Comparison of ENCODE assay signal across 12 mouse cellular contexts in genomic region chr2:172756472-172756860, GRCm38 (mm10).
DNase-seq lines count a peak whose midpoint lies in the region; ATAC-seq and TF ChIP-seq lines count a peak whose summit lies in the region.
"Had no signal": no experiment of that assay in that cellular context is flagged by ENCODE, and none has a peak within 500 bp of the region (broad histone marks: within the 10 kb centered on the region; RNA-seq: fewer than 3 reads in every experiment).

No protein-coding gene starts in this region.

- WGBS in embryonic facial prominence, embryonic 14.5 days: 13% methylated on average over 8 of the region's 8 CpGs
- 16% methylated on average over 8 of the region's 8 CpGs for WGBS in midbrain, postnatal 0 days
- 21% methylated on average over 8 of the region's 8 CpGs for WGBS in kidney, adult 2 months

- peaks cover 6% of the 10 kb centered on the region; the same call in 1 of the 2 replicates for H3K4me1 ChIP-seq in embryonic facial prominence, embryonic 14.5 days (ENCODE audit: control insufficient read depth, insufficient read depth, low read length)
- H3K4me1 ChIP-seq in midbrain, postnatal 0 days (ENCODE audit: insufficient read depth, low read length): 0 out of 2 replicates have a peak, but pooled peaks cover 3% of the 10 kb centered on the region
- no peaks in the 10 kb centered on the region for H3K4me1 ChIP-seq in kidney, adult 2 months (ENCODE audit: control insufficient read depth, insufficient read depth, low read length)

- H3K4me3 ChIP-seq in embryonic facial prominence, embryonic 14.5 days (ENCODE audit: low read depth, low read length): no peak overlapping the region
- no peak overlapping the region for H3K4me3 ChIP-seq in midbrain, postnatal 0 days (ENCODE audit: low read depth, low read length)
- no peak overlapping the region for H3K4me3 ChIP-seq in kidney, adult 2 months (ENCODE audit: insufficient read depth, low read depth, low read length)
- H3K4me3 ChIP-seq: limb, embryonic 12.5 days had no signal

- no peaks in the 10 kb centered on the region for H3K9me3 ChIP-seq in embryonic facial prominence, embryonic 14.5 days (ENCODE audit: control insufficient read depth, low read length)
- no peaks in the 10 kb centered on the region for H3K9me3 ChIP-seq in midbrain, postnatal 0 days (ENCODE audit: low read length)
- H3K9me3 ChIP-seq: limb, embryonic 12.5 days had no signal

- peak; percentile 42; the same call in 1 of the 2 replicates for ATAC-seq in embryonic facial prominence, embryonic 14.5 days (ENCODE audit: low read depth)
- ATAC-seq in midbrain, postnatal 0 days (ENCODE audit: low FRiP score): 0 out of 2 replicates have a peak, but pooled peaks have one; percentile 49

- no peak overlapping the region for H3K27ac ChIP-seq in embryonic facial prominence, embryonic 14.5 days (replicated peaks; ENCODE audit: low read depth, low read length)
- H3K27ac ChIP-seq in midbrain, postnatal 0 days (ENCODE audit: low read depth, low read length): no peak overlapping the region
- H3K27ac ChIP-seq in kidney, adult 2 months (ENCODE audit: insufficient read depth, low read depth, low read length): no peak overlapping the region
- H3K27ac ChIP-seq: limb, embryonic 12.5 days had no signal

- no peak overlapping the region for H3K4me2 ChIP-seq in embryonic facial prominence, embryonic 14.5 days (ENCODE audit: low read depth, low read length)
- H3K4me2 ChIP-seq in midbrain, postnatal 0 days (ENCODE audit: low read depth, low read length, poor library complexity, severe bottlenecking): no peak overlapping the region
- H3K4me2 ChIP-seq: limb, embryonic 12.5 days had no signal

- no peak overlapping the region for H3K9ac ChIP-seq in embryonic facial prominence, embryonic 14.5 days (ENCODE audit: low read depth, low read length)
- H3K9ac ChIP-seq in midbrain, postnatal 0 days (replicated peaks; ENCODE audit: low read length, poor library complexity, severe bottlenecking): no peak overlapping the region
- H3K9ac ChIP-seq: limb, embryonic 12.5 days had no signal

- TF ChIP-seq POLR2A in kidney, adult 2 months (IDR thresholded peaks at IDR 0.05; ENCODE audit: low read depth, low read length): no peak

- H3K27me3 ChIP-seq in embryonic facial prominence, embryonic 14.5 days (replicated peaks; ENCODE audit: control insufficient read depth, insufficient read depth, low read length): peaks cover 6% of the 10 kb centered on the region; the same call in 1 of the 2 replicates
- peaks cover 51% of the 10 kb centered on the region for H3K27me3 ChIP-seq in midbrain, postnatal 0 days (ENCODE audit: insufficient read depth, low read length)
- no peaks in the 10 kb centered on the region for H3K27me3 ChIP-seq in kidney, adult 2 months (replicated peaks; ENCODE audit: control insufficient read depth, insufficient read depth, low read length)

- TF ChIP-seq CTCF in midbrain, postnatal 0 days (IDR thresholded peaks at IDR 0.05): no peak
- TF ChIP-seq CTCF in kidney, adult 2 months (conservative IDR thresholded peaks at IDR 0.05; ENCODE audit: insufficient read depth, insufficient read length, low read depth, low read length): no peak

- peak; percentile 5 for DNase-seq in adrenal gland, adult 8-10 months
- DNase-seq in adrenal gland, postnatal 4 days (ENCODE audit: low spot score in 2 of 2): no peak
- DNase-seq in embryonic facial prominence, embryonic 14.5 days (ENCODE audit: low spot score): peak; percentile 50
- peak; percentile 51 to 56 for DNase-seq in layer of hippocampus, adult 8-10 months (ENCODE audit: low spot score in 2 of 2)
- DNase-seq in midbrain, postnatal 0 days (ENCODE audit: low spot score): peak; percentile 52
- no peak for DNase-seq in kidney, adult 2 months
- no peak for DNase-seq in lung, postnatal 10 days
- DNase-seq in gastrocnemius, adult 18-20 months (ENCODE audit: low spot score): no peak
- DNase-seq: cerebellum, adult 11 months; heart, postnatal 10 days; thymus, postnatal 14 days had no signal

- H3K36me3 ChIP-seq in embryonic facial prominence, embryonic 14.5 days (ENCODE audit: control insufficient read depth, insufficient read depth, low read length): no peaks in the 10 kb centered on the region
- no peaks in the 10 kb centered on the region for H3K36me3 ChIP-seq in midbrain, postnatal 0 days (ENCODE audit: insufficient read depth, low read length)
- no peaks in the 10 kb centered on the region for H3K36me3 ChIP-seq in kidney, adult 2 months (ENCODE audit: control insufficient read depth, insufficient read depth, low read length)
- H3K36me3 ChIP-seq: limb, embryonic 12.5 days had no signal

Comparison
In these comparisons a context has a peak if more than half of its experiments do, and no peak if none do; other contexts are left out.
1. DNase-seq: peak in adrenal gland, adult 8-10 months (single experiment), embryonic facial prominence, embryonic 14.5 days (single experiment), layer of hippocampus, adult 8-10 months (2 of 2) and midbrain, postnatal 0 days (single experiment); none in adrenal gland, postnatal 4 days (0 of 2), kidney, adult 2 months (single experiment), lung, postnatal 10 days (single experiment) and gastrocnemius, adult 18-20 months (single experiment).